Mouse (Mus musculus) olfactory bulb, adult 2 months (tissue): ENCODE measurements around the gene Lag3. TPM values are rescaled to one million over a fixed set of nuclear protein-coding genes. Genes with fewer than 3 reads are reported as not detected.

ENCODE experiments used
- H3K27ac ChIP-seq: fragments of 200-500 bp; 2 replicates; pipeline ENCODE4 v1.5.1; 2012; ENCODE audit warnings: low read depth, low read length; ENCODE audit not compliant: insufficient read depth
- H3K4me1 ChIP-seq: fragments of 200-500 bp; 2 replicates; pipeline ENCODE4 v1.6.1; 2012; ENCODE audit warnings: low read length; ENCODE audit not compliant: control insufficient read depth, insufficient read depth
- H3K4me3 ChIP-seq: fragments of 200-500 bp; 2 replicates; pipeline ENCODE4 v1.5.1; 2012; ENCODE audit warnings: mild to moderate bottlenecking, low read depth, low read length, moderate library complexity; ENCODE audit not compliant: insufficient read depth
- CTCF ChIP-seq: fragments of 200-500 bp; IDR thresholded peaks from 2 replicates; pipeline ENCODE4 v1.5.1; 2012; ENCODE audit warnings: low read depth, mild to moderate bottlenecking, low read length, moderate library complexity; ENCODE audit not compliant: insufficient read depth
- POLR2A ChIP-seq: fragments of 200-500 bp; IDR thresholded peaks from 2 replicates; pipeline ENCODE4 v1.6.1; 2012; ENCODE audit warnings: mild to moderate bottlenecking, low read depth, low read length, moderate library complexity; ENCODE audit not compliant: insufficient read depth
- WGBS: fragments of 180-500 bp; shearing (Covaris S2); methylation state at CpG from one replicate; pipeline ENCODE4 v1.1.7; 2018; 5-methylcytosine and 5-hydroxymethylcytosine counted together
- polyA plus RNA-seq: library from polyadenylated mRNA; stranded (reverse); fragments of >200 nt; gene quantifications from 2 replicates; pipeline ENCODE4 v1.2.4, GENCODE M21; 2012; ENCODE audit warnings: low replicate concordance; ENCODE audit not compliant: missing spikeins, insufficient read depth, insufficient read length

Lag3 gene
- polyA plus RNA-seq, 1 experiment = not detected

- H3K4me1 ChIP-seq = peaks cover 45% of the 10 kb centered on the region
- peak overlapping the region; percentile 98 for H3K4me3 ChIP-seq
- under 1% methylated on average over 64 of the region's 67 CpGs for WGBS
- TF ChIP-seq POLR2A (no peak), CTCF (peak; percentile 83)
- H3K27ac ChIP-seq = peak overlapping the region; percentile 94
Measured at GRCm38 (mm10) chr6:124916695-124917517, 5.4 kb upstream of the Lag3 start.

GRCm38 (mm10) chr6:124915942-124916694 is 4.6 kb upstream of the Lag3 start:
- WGBS = under 1% methylated on average over 12 of the region's 12 CpGs
- H3K4me1 ChIP-seq = peaks cover 47% of the 10 kb centered on the region

GRCm38 (mm10) chr6:124915160-124915941 is 3.8 kb upstream of the Lag3 start:
- WGBS = 9% methylated on average over 22 of the region's 22 CpGs
- no peak for TF ChIP-seq CTCF
- no peak for TF ChIP-seq POLR2A
- Histone ChIP-seq H3K27ac (peak overlapping the region; percentile 93; the same call in 1 of the 2 replicates), H3K4me3 (peak overlapping the region; percentile 98), H3K4me1 (peaks cover 47% of the 10 kb centered on the region)

More at GRCm38 (mm10) chr6:124915942-124916694, 4.6 kb upstream of the Lag3 start:
- TF ChIP-seq CTCF = no peak
- no peak for TF ChIP-seq POLR2A
- Histone ChIP-seq H3K27ac (peak overlapping the region; percentile 93), H3K4me3 (peak overlapping the region; percentile 98)

- H3K27ac ChIP-seq = no peak overlapping the region
- H3K4me1 ChIP-seq = peaks cover 49% of the 10 kb centered on the region
- no peak overlapping the region for H3K4me3 ChIP-seq
- 84% methylated on average over 7 of the region's 7 CpGs for WGBS
- TF ChIP-seq CTCF (no peak), POLR2A (no peak)
Measured at GRCm38 (mm10) chr6:124914511-124914910, 3.0 kb upstream of the Lag3 start.

- 72% methylated on average over 14 of the region's 14 CpGs for WGBS
- Histone ChIP-seq H3K27ac (no peak overlapping the region), H3K4me1 (peaks cover 49% of the 10 kb centered on the region), H3K4me3 (no peak overlapping the region)
- TF ChIP-seq CTCF = no peak
- no peak for TF ChIP-seq POLR2A
Measured at GRCm38 (mm10) chr6:124913721-124914285, 2.3 kb upstream of the Lag3 start.

GRCm38 (mm10) chr6:124913214-124913613 is 1.7 kb upstream of the Lag3 start:
- 55% methylated on average over 6 of the region's 6 CpGs for WGBS
- Histone ChIP-seq H3K27ac (no peak overlapping the region), H3K4me1 (peaks cover 47% of the 10 kb centered on the region), H3K4me3 (no peak overlapping the region)
- TF ChIP-seq CTCF (no peak), POLR2A (no peak)

- TF ChIP-seq CTCF (no peak), POLR2A (no peak)
- Histone ChIP-seq H3K27ac (no peak overlapping the region), H3K4me1 (peaks cover 34% of the 10 kb centered on the region), H3K4me3 (no peak overlapping the region)
- WGBS = 23% methylated on average over 32 of the region's 32 CpGs
Measured at GRCm38 (mm10) chr6:124910032-124910431, 1.5 kb downstream of the Lag3 start.

- Histone ChIP-seq H3K4me3 (no peak overlapping the region), H3K27ac (no peak overlapping the region), H3K4me1 (peaks cover 29% of the 10 kb centered on the region)
- TF ChIP-seq POLR2A (no peak), CTCF (no peak)
- WGBS = 83% methylated on average over 1 of the region's 1 CpGs
Measured at GRCm38 (mm10) chr6:124907767-124908166, 3.7 kb downstream of the Lag3 start.
